Mouse (Mus musculus): Measurements from ENCODE around the gene Pik3c2a. TPM values are rescaled to one million over a fixed set of nuclear protein-coding genes. Genes with fewer than 3 reads are reported as not detected.

The Pik3c2a gene
- total and polyA plus RNA-seq, 3 experiments, result 2.6 to 3.9 TPM; not detected in 1

- H3K36me3 ChIP-seq (ENCODE audit: control insufficient read depth in 1 of 2, insufficient read depth in 2 of 2, low read length in 2 of 2), result 0 out of 4 replicates have a peak, but pooled peaks cover 0 to 2% of the 10 kb centered on the region in 2 experiments
- peaks cover 4% of the 10 kb centered on the region; the same call in 1 of the 2 replicates for H3K79me2 ChIP-seq (ENCODE audit: control insufficient read depth, insufficient read depth, low read length, poor library complexity)
- peak within 1 kb of the TSS; percentile 89 to 97 for H3K4me3 ChIP-seq (ENCODE audit: control insufficient read depth in 1 of 2, insufficient read depth in 1 of 2, low read depth in 2 of 2, low read length in 2 of 2)
- TF ChIP-seq USF2 (IDR thresholded peaks at IDR 0.05; ENCODE audit: borderline replicate concordance in 1 of 2, insufficient read depth in 1 of 2, low read depth in 1 of 2, low read length in 2 of 2) (no peak), POLR2A (IDR thresholded peaks at IDR 0.05; ENCODE audit: control insufficient read depth in 1 of 2, insufficient read depth in 1 of 2, low read depth in 1 of 2, low read length in 2 of 2, poor library complexity in 1 of 2) (peak; percentile 33 to 51; a peak in 1 of 4 replicates), ZMIZ1 (IDR thresholded peaks at IDR 0.05; ENCODE audit: low read depth, low read length) (no peak), RCOR1 (IDR thresholded peaks at IDR 0.05; ENCODE audit: low read depth, low read length) (no peak), BHLHE40 (IDR thresholded peaks at IDR 0.05; ENCODE audit: borderline replicate concordance, low read depth, low read length) (no peak), MAZ (IDR thresholded peaks at IDR 0.05; ENCODE audit: low read depth, low read length) (peak; percentile 56; the same call in 1 of the 2 replicates), SIN3A (IDR thresholded peaks at IDR 0.05; ENCODE audit: low read length) (no peak), MXI1 (IDR thresholded peaks at IDR 0.05; ENCODE audit: low read depth, low read length) (no peak), CTCF (IDR thresholded peaks at IDR 0.05 in 2 of 3, conservative IDR thresholded peaks at IDR 0.05 in 1 of 3; ENCODE audit: control insufficient read depth in 1 of 3, insufficient read depth in 1 of 3, low read depth in 2 of 3, low read length in 3 of 3, poor library complexity in 1 of 3, severe bottlenecking in 1 of 3) (no peak), USF1 (IDR thresholded peaks at IDR 0.05; ENCODE audit: low read depth, low read length) (peak; percentile 41; the same call in 1 of the 2 replicates), ZKSCAN1 (IDR thresholded peaks at IDR 0.05; ENCODE audit: low read depth, low read length) (no peak), TAL1 (IDR thresholded peaks at IDR 0.05; ENCODE audit: low read length) (no peak), GABPA (IDR thresholded peaks at IDR 0.05; ENCODE audit: low read depth, low read length) (no peak), ZC3H11A (IDR thresholded peaks at IDR 0.05; ENCODE audit: low read depth, low read length) (no peak), HCFC1 (IDR thresholded peaks at IDR 0.05; ENCODE audit: low read depth, low read length) (0 out of 2 replicates have a peak, but pooled peaks have one; percentile 34), MEF2A (IDR thresholded peaks at IDR 0.05; ENCODE audit: extremely low read depth, insufficient replicate concordance, low read depth, low read length, poor library complexity, severe bottlenecking) (no peak), SMC3 (IDR thresholded peaks at IDR 0.05; ENCODE audit: low read depth, low read length) (no peak), CHD2 (IDR thresholded peaks at IDR 0.05; ENCODE audit: low read length) (no peak), MYC (IDR thresholded peaks at IDR 0.05; ENCODE audit: low read depth, low read length) (no peak), UBTF (IDR thresholded peaks at IDR 0.05; ENCODE audit: borderline replicate concordance, insufficient read depth, low read depth, low read length) (no peak), MAX (IDR thresholded peaks at IDR 0.05; ENCODE audit: low read length) (no peak), ETS1 (IDR thresholded peaks at IDR 0.05; ENCODE audit: low read depth, low read length) (no peak), JUND (IDR thresholded peaks at IDR 0.05; ENCODE audit: low read depth, low read length) (no peak), POLR2AphosphoS5 (IDR thresholded peaks at IDR 0.05; ENCODE audit: borderline replicate concordance, low read depth, low read length) (no peak)
- 0 out of 4 replicates have a peak, but pooled peaks cover 0 to 7% of the 10 kb centered on the region in 2 experiments for H3K4me1 ChIP-seq (ENCODE audit: control insufficient read depth in 1 of 2, insufficient read depth in 2 of 2, low read length in 2 of 2)
- DNase-seq (ENCODE audit: low read depth, low spot score), result peak; percentile 87
- H3K9ac ChIP-seq (ENCODE audit: control insufficient read depth, low read depth, low read length, poor library complexity, severe bottlenecking), result peak within 1 kb of the TSS; percentile 84
- H3K27ac ChIP-seq (ENCODE audit: control insufficient read depth, low read depth, low read length), result peak within 1 kb of the TSS; percentile 47
- no peaks in the 10 kb centered on the region for H3K27me3 ChIP-seq (ENCODE audit: control insufficient read depth in 1 of 2, insufficient read depth in 2 of 2, low read length in 2 of 2)
- no peaks in the 10 kb centered on the region for H3K9me3 ChIP-seq (replicated peaks; ENCODE audit: insufficient read depth, low read length)
Observed at GRCm38 (mm10) chr7:116307871-116308631, 135.2 kb downstream of the Pik3c2a start, which contains the start of gene Plekha7. TSS of gene Plekha7 (minus strand) at chr7:116308376.
